Mouse (Mus musculus) cerebellum, adult 9-11 months (tissue): Measurements from ENCODE around the gene 1520401A03Rik.
A peak's percentile ranks its signal among the peaks of the same experiment; 100 is the strongest.

Source experiments
- DNase-seq: peaks from one replicate; pipeline ENCODE4 v3.0.0; 2022

1520401A03Rik gene

DNA sequence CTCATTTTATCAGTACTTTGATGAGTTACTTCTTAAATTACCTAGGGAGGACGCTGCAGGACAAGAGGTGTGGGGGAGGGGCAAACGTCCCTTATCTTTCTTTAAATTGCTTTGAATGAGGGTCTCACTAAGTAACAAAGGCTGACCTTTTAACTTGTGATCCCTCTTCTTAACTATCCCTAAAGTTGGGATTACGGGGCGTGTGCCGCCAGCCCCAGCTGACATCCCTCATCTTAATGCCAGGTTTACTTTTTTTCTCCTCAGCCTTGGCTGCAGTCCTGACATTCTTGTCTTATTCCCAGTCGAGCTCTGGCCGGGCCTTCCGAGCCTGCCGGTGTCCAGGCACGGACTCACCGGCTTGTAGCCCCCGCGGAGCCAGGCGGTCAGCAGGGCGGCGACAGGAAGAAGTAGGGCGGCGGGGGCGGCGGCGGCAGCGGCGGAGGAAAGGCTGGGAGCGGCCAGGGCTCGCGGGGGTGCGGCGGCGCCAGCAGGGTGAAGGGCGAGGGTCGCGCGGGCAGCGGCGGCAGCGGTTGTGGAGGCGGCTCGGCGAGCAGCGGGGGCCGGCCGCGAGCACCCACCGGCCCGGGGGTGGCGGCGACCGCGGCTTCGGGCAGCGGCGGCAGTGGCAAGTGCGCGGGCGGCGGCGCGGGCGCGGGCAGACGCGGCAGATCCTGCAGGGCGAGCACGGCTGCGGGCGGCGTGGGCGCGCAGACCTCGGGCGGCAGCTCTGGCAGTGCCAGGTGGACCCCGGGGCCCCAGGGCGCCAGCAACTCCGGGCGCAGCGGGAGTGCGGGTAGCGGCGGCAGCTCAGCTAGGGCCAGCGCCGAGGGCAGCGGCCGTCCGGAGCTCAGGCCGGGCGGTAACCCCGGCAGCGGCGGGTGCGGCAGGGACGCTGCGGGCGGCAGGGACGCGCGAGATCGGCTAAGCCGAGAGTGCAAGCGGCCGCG, 23.2 kb downstream of the 1520401A03Rik start:
- DNase-seq, result peak; percentile 71

DNA sequence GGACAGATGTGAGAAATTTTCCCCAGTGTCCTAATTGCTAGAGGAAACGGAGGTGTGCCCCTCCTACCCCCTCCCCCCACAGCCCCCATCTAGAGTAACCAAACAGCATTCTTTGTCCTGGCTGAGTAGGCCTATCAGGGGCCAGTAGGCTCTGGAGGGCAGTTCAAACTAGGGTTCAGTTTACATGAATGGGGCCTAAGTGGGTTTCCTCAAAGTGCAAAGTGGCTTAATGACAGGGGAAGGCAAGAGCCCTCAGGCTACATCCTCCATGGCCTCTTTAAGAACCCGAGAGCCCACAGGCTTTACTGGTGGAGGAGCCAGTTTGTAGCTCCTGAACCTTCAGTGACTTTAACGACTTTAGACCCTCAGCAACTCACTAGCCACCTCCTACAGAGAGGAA, 26.8 kb downstream of the 1520401A03Rik start:
- no peak for DNase-seq

- no peak for DNase-seq
Observed at GRCm38 (mm10) chr17:23694491-23694890, 28.1 kb downstream of the 1520401A03Rik start.

- DNase-seq, result no peak
Observed at GRCm38 (mm10) chr17:23683856-23684672, 38.5 kb downstream of the 1520401A03Rik start, which contains the start of gene Cldn9. Gene Cldn9, minus strand, starts transcription at chr17:23684026.

- no peak for DNase-seq
Observed at GRCm38 (mm10) chr17:23683226-23683625, 39.4 kb downstream of the 1520401A03Rik start.

- DNase-seq, result no peak
Observed at GRCm38 (mm10) chr17:23682530-23682929, 40.1 kb downstream of the 1520401A03Rik start.

GRCm38 (mm10) chr17:23682092-23682491, 40.5 kb downstream of the 1520401A03Rik start:
- no peak for DNase-seq

GRCm38 (mm10) chr17:23681086-23681485, 41.5 kb downstream of the 1520401A03Rik start:
- peak; percentile 46 for DNase-seq

DNA sequence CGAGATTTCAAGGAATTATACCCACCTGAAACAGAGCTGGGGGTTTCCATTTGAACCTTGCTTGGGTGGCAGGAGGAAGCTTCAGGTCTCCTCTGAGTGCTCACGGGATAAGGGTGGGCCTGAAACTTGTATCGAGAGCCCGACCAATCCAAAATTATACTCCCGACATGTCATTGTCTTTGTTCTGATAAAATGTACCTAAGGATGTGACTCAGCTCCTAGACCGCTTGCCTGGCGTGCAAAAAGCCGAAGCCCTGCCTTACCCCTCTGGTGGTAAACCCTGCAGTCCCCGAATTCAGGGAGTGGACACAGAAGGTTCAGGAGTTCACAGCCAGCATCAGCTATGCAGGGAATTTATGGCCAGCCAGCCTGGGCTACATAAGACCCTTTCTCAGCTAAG, 42.2 kb downstream of the 1520401A03Rik start:
- DNase-seq, result peak; percentile 23

DNA sequence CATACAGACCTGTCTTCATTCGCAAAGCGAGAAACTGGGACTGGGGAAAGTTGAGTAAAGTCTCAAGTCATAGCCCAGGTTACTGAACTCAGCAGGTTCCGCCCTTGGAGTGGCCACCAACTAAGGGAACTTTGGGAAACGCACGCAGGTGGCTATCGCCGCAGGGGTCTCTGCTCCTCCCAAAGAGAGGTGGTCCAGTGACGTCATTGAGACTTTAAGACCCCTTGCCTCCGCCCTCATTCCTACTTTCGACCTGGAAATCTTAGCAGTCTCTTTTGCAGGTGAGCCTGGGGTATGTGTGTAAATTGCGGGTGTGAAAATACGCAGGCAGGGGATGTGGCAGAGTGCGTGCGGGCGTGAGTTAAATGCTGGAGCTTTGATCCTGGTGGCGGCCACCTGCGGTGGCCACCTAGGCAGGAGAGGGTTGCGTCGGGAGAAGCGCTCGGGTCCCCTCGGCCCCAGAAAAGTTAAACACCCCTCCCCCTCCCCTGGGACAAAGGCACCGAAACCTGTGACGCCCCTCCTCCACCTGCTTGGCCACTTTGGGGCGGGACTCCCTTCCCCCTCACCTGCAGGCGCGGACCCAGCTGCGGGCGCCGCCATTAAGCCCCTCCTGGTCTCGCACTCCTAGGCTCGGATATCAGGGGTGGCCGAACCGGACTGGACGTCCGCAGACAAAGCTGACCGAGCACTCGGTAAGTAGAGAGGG, 43.3 kb downstream of the 1520401A03Rik start, which contains the start of gene Cldn6:
Gene Cldn6, plus strand, starts transcription at position 123 of the 709 bp plus-strand sequence.
- peak; percentile 58 for DNase-seq

DNA sequence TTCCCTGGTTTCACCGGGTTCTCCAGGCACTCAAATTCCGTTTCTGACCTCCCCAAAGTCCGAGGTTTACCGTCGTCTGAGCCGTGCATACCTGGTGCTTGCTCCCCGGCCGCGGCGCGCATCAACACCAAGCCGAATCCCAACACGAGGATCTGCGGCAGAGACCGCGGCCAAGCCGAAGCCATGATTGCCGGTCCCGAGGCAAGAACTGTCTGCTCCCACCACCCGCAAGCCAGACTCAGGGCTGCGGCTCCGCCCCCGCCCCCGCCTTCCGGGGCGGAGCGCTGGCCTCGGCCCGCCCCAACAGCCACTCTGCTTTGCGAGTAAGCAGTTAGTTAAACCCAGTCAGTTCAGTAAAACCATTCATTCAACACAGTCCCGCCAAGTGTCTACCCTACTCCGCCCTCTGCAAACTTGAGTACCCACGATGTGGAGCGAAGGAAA, 45.3 kb downstream of the 1520401A03Rik start, which contains the start of gene Tnfrsf12a:
Gene Tnfrsf12a, minus strand, starts transcription at position 233 of the 444 bp plus-strand sequence.
- DNase-seq, result peak; percentile 89

DNA sequence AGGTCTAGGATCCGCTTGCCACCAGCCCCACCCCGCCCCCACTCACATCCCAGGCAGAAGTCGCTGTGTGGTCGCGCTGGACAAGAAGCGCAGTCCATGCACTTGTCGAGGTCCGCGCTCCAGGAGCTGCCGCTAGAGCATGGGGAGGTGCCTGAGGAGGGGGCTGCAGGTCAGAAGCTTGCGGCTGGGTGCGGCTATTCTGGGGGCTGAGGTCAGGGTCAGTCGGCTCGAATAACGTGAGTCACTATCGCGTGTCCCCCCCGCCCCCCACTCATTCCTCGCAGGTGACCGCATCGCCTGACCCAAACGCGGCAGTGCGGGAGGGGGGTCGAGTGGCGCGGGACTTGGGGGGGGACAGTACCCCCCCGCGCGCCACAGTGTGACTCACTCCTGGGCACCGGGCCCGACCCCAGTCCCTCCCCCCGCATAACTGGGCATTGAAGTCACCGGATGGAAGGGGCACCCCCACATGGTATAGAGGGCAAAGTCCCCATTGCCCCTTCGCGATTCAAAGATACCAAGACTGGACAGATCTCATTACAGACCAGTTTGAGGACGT, 46.0 kb downstream of the 1520401A03Rik start:
- DNase-seq, result peak; percentile 78

DNA sequence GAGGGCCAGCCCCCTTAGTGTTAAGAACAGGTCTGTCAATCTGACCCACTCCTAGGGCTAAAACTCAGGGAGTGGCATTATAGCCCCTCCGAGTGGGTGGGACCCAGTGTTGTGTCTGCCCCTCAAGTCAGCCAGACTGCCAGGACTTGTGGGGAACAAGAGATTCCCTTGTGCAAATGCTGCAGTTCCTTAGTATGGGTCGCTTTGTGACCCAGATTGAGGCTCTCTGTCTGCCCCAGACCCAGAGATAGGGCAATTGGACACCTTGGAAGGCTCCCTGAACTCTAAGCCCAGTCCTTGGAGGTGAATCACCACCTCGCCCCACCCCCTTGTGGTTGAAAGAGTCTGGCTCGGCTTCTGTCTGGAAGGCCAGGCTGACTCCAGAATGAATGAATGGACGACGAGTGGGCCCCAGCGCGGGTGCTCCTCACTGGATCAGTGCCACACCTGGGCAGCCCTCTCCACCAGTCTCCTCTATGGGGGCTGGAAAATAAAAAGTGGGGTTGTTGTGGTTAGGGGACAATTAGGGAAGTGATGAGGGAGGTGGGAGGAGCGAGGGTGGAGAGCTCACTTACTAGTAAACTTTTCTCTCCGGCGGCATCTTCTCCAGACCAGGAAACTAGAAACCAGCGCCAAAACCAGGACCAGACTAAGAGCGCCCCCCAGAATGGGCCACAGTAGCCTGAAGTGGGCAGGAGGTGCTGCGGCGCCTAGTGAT, 46.9 kb downstream of the 1520401A03Rik start:
- DNase-seq, result peak; percentile 81

GRCm38 (mm10) chr17:23675127-23675526, 47.5 kb downstream of the 1520401A03Rik start:
- peak; percentile 76 for DNase-seq

GRCm38 (mm10) chr17:23674271-23674952, 48.2 kb downstream of the 1520401A03Rik start:
- DNase-seq, result peak; percentile 81

- DNase-seq, result peak; percentile 98
Observed at GRCm38 (mm10) chr17:23673424-23674073, 49.0 kb downstream of the 1520401A03Rik start, which contains the start of the genes Hcfc1r1 and Thoc6. Gene Hcfc1r1, plus strand, starts transcription at chr17:23673596. Gene Thoc6, minus strand, starts transcription at chr17:23673882.

- peak; percentile 61 for DNase-seq
Observed at GRCm38 (mm10) chr17:23672761-23673160, 49.8 kb downstream of the 1520401A03Rik start.

DNA sequence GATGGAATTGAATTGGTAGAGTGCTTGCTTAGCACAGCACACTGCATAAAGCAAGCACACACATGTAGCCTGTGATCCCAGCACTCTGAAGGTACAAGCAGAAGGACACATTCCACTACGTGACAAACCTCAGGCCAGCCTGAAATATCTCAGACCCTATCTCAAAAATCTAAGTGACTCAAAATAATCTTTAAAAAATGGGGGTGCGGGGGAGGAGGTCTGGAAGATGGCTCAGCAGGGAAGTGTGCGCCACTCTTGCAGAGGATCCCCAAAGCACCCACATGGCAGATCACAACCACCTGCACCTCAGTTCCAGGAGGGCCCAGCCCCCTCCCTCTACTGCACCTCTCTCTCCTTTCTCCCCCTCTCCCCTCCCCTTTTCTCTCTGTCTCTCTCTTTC, 51.1 kb downstream of the 1520401A03Rik start:
- DNase-seq, result no peak

DNA sequence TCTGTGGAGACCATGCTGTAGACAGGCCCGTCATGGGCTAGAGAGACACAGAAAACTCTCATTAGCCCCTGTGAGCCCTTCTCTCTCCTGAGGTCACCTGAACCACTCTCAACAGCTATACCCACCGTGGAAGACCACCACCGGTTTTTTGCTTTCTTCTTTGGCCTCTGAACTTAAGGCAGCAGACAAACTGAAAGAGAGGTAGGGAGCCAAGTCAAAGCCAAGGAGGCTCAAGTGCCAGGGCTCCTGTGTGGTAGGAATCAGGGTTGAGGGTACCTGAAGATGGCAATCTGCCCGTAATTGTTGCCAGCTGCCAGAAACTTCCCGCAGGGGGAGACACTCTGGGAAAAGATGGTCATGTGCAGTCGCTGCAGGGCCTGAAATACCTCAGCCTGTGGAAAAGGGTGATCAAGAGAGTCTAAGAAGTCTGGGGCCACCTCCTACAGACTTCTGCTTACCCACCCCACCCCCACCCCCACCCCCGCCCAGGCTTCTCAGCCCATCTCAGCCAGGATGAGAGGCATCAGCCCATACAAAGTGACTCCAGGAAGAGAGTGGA, 52.0 kb downstream of the 1520401A03Rik start:
- DNase-seq, result peak; percentile 62

DNA sequence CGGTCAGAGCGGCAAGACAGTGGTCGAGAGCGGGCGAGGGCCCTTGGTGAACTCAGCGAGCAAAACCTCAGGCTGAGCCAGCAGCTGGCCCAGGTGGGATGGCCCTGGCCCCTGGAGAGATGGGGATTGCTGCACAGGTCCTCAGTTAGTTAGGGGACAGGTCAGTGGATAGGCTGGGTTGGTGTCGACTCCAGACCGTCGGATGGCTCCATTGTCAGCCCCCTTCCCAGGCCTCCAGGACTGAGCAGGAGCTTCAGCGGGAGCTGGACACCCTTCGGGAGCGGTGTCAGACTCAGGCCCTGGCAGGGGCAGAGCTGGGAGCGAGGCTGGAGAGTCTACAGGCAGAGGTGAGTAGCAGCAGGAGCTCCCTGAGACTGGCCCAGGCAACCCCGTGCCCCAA, 57.1 kb downstream of the 1520401A03Rik start:
- peak; percentile 14 for DNase-seq
